Mouse (Mus musculus) ES-Bruce4 (cell line): ENCODE results near the gene Donson.

ENCODE experiments used
- CTCF ChIP-seq: IDR thresholded peaks from one replicate; pipeline ENCODE4 v1.8.1; 2011; ENCODE audit warnings: low read depth, low read length
- POLR2A ChIP-seq: IDR thresholded peaks from one replicate; pipeline ENCODE4 v1.8.1; 2011; ENCODE audit warnings: low read length; ENCODE audit not compliant: insufficient read depth

- TF ChIP-seq POLR2A (no peak), CTCF (no peak)
These were observed 59.9 kb downstream of the Donson start for GRCm38 (mm10) chr16:91628673-91629072.
